Mouse (Mus musculus): Measurements from ENCODE around the gene Ccl3. TPM values are rescaled to one million over a fixed set of nuclear protein-coding genes. Genes with fewer than 3 reads are reported as not detected.

Gene Ccl3
- polyA plus RNA-seq, 2 experiments from 2014 or later: not detected

DNA sequence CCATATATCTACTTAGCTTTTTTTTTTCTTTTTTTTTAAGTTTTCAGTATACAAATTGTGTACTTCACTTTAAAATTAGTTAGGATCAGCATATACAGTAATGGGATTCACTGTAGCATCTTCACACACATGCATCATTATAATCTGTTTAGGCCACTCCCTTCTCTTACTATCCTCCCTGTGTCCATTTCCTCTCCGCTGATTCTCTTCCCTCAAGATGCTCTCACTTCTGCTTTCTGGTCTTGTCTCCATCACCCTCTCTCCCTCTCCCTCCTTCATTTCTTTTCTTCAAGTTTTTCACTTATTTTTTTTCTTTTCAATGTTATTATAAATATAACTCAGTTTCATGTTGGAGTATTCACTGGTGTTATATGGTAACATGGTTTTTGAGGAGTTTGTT lies 30.1 kb downstream of the Ccl3 start:
- ATAC-seq: no peak

DNA sequence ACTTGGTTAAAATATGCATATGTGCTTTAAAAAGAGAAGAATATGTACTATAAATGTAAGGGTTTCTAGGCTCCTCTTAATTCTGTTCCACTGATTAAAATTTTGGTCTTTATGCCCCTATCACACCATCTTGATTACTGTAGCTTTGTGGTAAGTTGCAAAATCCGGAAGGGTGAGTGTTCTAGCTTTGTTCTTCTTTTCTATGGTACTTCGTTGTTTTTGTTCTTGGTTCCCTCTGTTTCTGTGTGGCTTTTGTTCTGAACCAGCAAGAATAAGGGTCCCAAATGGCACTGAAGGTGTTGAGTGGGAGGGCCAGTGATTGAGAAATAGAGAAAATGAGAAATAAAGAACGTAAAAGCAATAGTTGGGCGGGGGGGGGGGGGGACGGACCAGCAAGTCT lies 30.9 kb downstream of the Ccl3 start:
- no peak for ATAC-seq

DNA sequence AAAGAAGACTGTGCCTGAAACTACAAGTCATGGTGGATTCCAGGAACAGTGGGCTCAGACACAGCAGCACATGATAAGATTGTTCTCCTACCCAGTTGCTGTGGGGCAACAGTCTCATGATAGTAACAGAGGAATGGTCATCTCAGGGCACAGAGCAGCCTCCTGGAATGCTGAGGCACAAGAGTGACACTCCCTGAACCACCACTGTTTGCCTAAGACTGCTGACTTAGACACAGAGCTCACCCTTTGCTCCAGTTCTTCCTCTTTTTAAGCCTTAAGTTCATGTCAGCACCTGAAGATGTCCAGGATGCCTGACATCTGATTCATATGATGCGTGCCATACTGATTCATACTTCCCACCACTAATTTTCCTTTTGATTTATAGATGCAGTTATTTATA lies 32.6 kb downstream of the Ccl3 start:
- no peak for ATAC-seq

DNA sequence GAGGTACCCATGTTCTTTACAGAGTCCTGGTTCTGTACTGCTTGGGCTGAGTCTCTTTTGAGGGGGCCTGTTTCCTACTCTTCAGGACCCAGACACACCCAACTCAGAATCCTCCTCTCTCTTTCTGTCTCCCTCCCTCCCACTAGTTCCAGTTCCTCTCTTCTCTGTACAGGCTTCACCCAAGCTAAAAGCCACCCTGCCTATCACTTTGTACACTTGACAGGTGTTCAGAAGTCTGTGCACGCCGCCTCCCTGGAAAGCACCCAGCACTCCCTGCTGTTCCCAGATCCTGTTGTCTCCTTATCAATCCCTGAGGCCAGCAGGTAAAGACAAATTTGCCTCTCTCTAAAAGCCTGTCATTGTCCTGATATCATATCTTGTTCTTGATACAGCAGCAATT lies 38.3 kb downstream of the Ccl3 start:
- ATAC-seq: no peak

DNA sequence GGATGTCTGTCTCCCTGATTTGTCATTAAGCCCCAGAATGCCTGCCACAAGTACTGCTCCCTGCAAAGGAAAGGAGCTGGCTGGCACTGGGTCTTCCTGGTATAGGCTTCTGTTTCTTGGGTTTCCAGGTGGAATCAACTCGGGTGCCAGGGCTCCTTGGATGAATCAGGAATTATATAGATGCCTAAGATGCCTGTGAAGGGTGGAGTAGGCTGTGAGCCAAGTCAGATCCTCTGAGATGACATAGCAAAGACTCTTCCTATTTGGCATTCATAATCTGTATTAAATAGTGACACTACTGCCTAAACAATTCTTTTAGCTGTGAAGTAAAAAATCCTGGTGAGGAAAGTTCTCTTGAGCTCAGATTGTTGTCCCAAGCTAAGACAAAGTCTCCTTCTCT lies 42.8 kb downstream of the Ccl3 start:
- ATAC-seq: no peak

DNA sequence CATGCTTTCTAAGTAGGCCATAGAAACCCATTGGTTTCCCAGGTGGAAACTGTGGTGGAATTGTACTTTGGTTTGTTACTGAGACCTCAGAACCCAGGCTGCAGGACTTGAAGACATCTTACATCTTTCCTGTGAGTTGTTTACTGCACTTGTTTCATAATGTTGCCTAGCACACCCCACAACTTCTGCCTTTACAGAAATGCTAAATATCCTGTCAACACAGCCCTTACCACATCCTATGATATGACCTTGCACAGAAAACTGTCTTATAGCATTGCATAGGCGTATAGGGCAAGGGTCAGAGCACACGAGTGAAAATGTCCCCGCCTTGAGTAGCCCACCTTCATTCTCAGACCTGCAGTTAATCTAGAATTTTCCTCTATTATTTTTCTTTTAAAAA lies 43.6 kb downstream of the Ccl3 start:
- ATAC-seq: no peak

DNA sequence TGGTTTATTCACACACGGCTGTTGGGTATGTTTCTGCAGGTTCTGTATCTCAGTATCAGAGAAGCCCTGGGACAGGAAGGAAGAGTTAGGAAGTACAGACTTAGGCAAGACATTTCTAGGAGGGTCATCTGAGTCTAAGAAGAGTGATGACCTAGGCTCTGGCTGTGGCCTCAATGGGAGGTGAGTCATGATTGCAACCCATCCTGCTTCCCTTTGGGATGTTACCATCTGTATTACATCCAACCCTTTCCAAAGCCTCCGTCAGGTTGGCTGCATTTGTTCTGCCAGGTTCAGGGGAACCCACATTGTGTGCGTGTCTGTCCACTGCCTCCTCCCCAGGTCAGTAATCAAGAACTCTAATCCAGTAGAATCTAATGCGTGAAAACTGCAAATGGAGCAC lies 44.5 kb downstream of the Ccl3 start:
- no peak for ATAC-seq

DNA sequence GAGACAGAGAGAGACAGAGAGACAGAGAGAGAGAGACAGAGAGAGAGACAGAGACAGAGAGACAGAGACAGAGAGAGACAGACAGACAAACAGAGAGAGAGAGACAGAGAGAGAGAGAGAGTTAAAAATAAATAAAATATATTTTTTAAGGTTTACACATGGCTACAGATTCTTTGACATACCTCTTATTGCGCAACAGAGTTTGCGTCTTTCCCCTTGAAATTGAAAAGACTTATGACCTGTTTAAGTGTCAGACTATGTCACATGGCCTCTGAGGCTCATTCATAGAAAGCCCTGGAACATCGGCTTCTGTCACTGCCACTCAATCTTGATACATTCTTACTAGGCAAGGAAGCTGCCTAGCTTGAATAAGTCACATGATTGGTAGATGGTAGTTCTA lies 45.8 kb downstream of the Ccl3 start:
- ATAC-seq: no peak

DNA sequence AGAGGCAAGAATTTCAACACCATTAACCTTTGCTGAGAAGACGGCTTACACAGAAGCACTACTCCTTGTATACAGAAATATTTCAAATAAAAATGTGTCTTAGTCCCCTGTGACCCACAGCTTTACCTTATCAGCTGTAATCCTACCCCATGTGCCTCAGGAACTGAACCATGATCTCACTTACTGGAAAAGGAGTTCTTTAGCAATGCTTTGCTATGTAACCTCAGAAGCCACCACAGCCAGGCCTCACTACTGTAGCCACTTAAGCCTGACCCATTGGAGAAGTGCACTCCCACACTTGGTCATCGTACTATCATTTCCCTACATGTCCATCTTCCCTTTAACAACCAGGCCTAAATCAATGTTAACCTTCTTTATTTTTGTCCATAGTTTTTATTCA lies 48.6 kb downstream of the Ccl3 start:
- ATAC-seq: no peak

DNA sequence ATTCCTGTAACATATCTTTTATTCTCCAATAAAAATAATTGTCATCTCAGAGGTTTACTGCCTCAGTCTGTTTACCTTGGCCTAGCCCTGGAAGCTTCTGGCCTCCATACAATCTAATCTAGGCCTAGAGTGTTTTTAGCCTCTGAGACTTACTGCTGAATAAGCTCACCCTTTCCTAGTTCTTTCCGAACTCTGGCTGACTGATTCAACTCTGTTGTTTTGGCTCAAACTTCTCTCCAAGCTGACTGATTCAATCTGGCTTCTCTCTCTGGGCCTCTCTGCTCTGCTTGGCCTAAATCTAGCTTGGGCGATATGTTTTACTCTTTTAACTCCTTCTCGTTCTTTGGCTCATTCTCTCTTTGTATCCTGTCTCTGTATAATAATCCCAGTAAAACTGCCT lies 50.2 kb downstream of the Ccl3 start:
- no peak for ATAC-seq

DNA sequence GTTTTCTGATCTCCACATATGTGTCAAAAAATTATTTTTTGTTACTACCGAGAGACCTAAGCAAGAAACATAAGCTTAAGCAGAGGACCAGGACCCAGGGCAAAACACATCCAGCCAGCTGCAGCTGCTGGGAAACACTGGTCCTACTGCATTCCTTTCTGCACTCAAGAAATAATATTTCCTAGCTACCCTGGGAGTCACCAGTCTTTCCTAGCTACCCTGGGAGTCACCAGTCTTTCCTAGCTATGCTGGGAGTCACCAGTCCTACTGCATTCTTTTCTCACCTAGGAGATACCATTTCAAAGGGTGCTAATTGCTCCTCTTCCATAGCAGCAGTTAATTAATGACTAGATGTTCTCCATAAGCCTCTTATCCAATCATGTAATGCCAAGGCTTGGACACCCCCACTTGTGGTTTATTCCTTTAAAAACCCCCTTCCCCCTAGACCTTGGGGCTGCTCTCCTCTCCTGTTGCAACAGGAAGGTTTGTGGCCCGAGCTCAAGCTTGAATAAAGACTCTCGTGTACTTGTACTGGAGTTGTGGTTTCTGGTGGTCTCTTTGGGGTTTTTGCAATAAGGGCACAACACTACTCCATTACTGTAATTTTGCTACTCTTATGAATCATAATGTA lies 50.8 kb downstream of the Ccl3 start:
- ATAC-seq: no peak

Other genes with a start within 250 kb of the Ccl3 start
- gene Rasl10b, start 240.2 kb downstream of the Ccl3 start, polyA plus RNA-seq (2017; shearing (Covaris generic)): not detected
- gene Gas2l2, start 219.9 kb downstream of the Ccl3 start, polyA plus RNA-seq (2017; shearing (Covaris generic)): not detected
- gene 1700020L24Rik, start 211.7 kb downstream of the Ccl3 start, polyA plus RNA-seq (2017; shearing (Covaris generic)): under 1 TPM in 1 of 2 experiments, not detected in 1; 0.85 TPM
- gene Mmp28, start 186.3 kb downstream of the Ccl3 start, polyA plus RNA-seq (2017; shearing (Covaris generic)): not detected
- 10 to 100 TPM; 20.6 to 22.0 TPM for gene Taf15, start 176.3 kb downstream of the Ccl3 start, polyA plus RNA-seq (2017; shearing (Covaris generic))
- gene Heatr9, start 127.2 kb downstream of the Ccl3 start, polyA plus RNA-seq (2017; shearing (Covaris generic)): under 1 TPM; 0.54 to 0.62 TPM
- gene Ccl5, start 118.8 kb downstream of the Ccl3 start, polyA plus RNA-seq (2017; shearing (Covaris generic)): 100 to 1,000 TPM; 385 to 395 TPM
- not detected for gene Ccl9, start 70.7 kb downstream of the Ccl3 start, polyA plus RNA-seq (2017; shearing (Covaris generic))
- not detected for gene Ccl6, start 56.3 kb downstream of the Ccl3 start, polyA plus RNA-seq (2017; shearing (Covaris generic))
- gene Rpl9-ps1, start 3.7 kb downstream of the Ccl3 start, polyA plus RNA-seq (2017; shearing (Covaris generic)): not detected
- gene Ccl4, start 13.2 kb upstream of the Ccl3 start, polyA plus RNA-seq (2017; shearing (Covaris generic)): 10 to 100 TPM in 1 of 2 experiments, 1 to 10 TPM in 1; 2.9 to 12.2 TPM
- not detected for gene Wfdc17, start 54.6 kb upstream of the Ccl3 start, polyA plus RNA-seq (2017; shearing (Covaris generic))
- gene Wfdc18, start 59.7 kb upstream of the Ccl3 start, polyA plus RNA-seq (2017; shearing (Covaris generic)): not detected
- not detected for gene Wfdc21, start 97.6 kb upstream of the Ccl3 start, polyA plus RNA-seq (2017; shearing (Covaris generic))
- 10 to 100 TPM; 34.2 to 44.9 TPM for gene Heatr6, start 104.3 kb upstream of the Ccl3 start, polyA plus RNA-seq (2017; shearing (Covaris generic))
- gene Hnf1b, start 200.7 kb upstream of the Ccl3 start, polyA plus RNA-seq (2017; shearing (Covaris generic)): not detected

Data from CD4-positive, CD25-positive, alpha-beta regulatory T cell, adult 4 months (primary cell).